Mouse (Mus musculus): ENCODE measurements around the gene Lipt1. TPM values are rescaled to one million over a fixed set of nuclear protein-coding genes. Genes with fewer than 3 reads are reported as not detected.

Gene Lipt1
- 5.0 and 6.6 TPM in 2 replicates for polyA plus RNA-seq (2015; fragmentation: Nextera tagmentation; extraction: Ambion mirVana)

- peak within 1 kb of the TSS; percentile 82 for H3K27ac ChIP-seq (ENCODE audit: low read length)
- H3K4me3 ChIP-seq (ENCODE audit: low read depth, low read length), result peak within 1 kb of the TSS; percentile 46
- peak; percentile 38; the same call in 1 of the 2 replicates for TF ChIP-seq EP300 (IDR thresholded peaks at IDR 0.05)
- TF ChIP-seq CTCF (IDR thresholded peaks at IDR 0.05), result no peak
- peak within 1 kb of the TSS; percentile 36 for H3K9ac ChIP-seq (replicated peaks; ENCODE audit: low read depth)
- peak within 1 kb of the TSS; percentile 66 for H3K4me2 ChIP-seq (replicated peaks; ENCODE audit: low read depth, low read length)
- no peaks in the 10 kb centered on the region for H3K27me3 ChIP-seq (replicated peaks; ENCODE audit: insufficient read depth, low read length)
- H3K9me3 ChIP-seq (ENCODE audit: low read length), result no peaks in the 10 kb centered on the region
- ATAC-seq, result peak; percentile 89
- peaks cover 3% of the 10 kb centered on the region; the same call in 1 of the 2 replicates for H3K4me1 ChIP-seq (ENCODE audit: insufficient read depth, low read depth, low read length)
- H3K36me3 ChIP-seq (ENCODE audit: insufficient read depth, low read length), result 0 out of 2 replicates have a peak, but pooled peaks cover 9% of the 10 kb centered on the region
- WGBS, result 5% methylated on average over 7 of the region's 7 CpGs
- peak; percentile 87 for DNase-seq (ENCODE audit: low spot score)
Observed at GRCm38 (mm10) chr1:37871704-37872103, at the start of gene Lipt1. Gene Lipt1, plus strand, starts transcription at chr1:37871738.

- TF ChIP-seq CTCF (IDR thresholded peaks at IDR 0.05), result no peak
- no peak for TF ChIP-seq EP300 (IDR thresholded peaks at IDR 0.05)
- 73% methylated on average over 2 of the region's 2 CpGs for WGBS
- H3K4me1 ChIP-seq (ENCODE audit: insufficient read depth, low read depth, low read length), result no peaks in the 10 kb centered on the region
- DNase-seq (ENCODE audit: low spot score) (no peak), ATAC-seq (no peak)
- H3K4me3 ChIP-seq (ENCODE audit: low read depth, low read length), result no peak overlapping the region
- H3K36me3 ChIP-seq (ENCODE audit: insufficient read depth, low read length), result no peaks in the 10 kb centered on the region
- H3K27me3 ChIP-seq (replicated peaks; ENCODE audit: insufficient read depth, low read length), result no peaks in the 10 kb centered on the region
- H3K9ac ChIP-seq (replicated peaks; ENCODE audit: low read depth), result no peak overlapping the region
- H3K4me2 ChIP-seq (replicated peaks; ENCODE audit: low read depth, low read length), result no peak overlapping the region
- no peak overlapping the region for H3K27ac ChIP-seq (ENCODE audit: low read length)
- no peaks in the 10 kb centered on the region for H3K9me3 ChIP-seq (ENCODE audit: low read length)
Observed at GRCm38 (mm10) chr1:37831681-37832080, 39.9 kb upstream of the Lipt1 start.

- H3K9ac ChIP-seq (replicated peaks; ENCODE audit: low read depth), result no peak overlapping the region
- H3K4me3 ChIP-seq (ENCODE audit: low read depth, low read length), result no peak overlapping the region
- H3K9me3 ChIP-seq (ENCODE audit: low read length), result no peaks in the 10 kb centered on the region
- H3K27me3 ChIP-seq (replicated peaks; ENCODE audit: insufficient read depth, low read length), result no peaks in the 10 kb centered on the region
- no peak overlapping the region for H3K4me2 ChIP-seq (replicated peaks; ENCODE audit: low read depth, low read length)
- no peaks in the 10 kb centered on the region for H3K4me1 ChIP-seq (ENCODE audit: insufficient read depth, low read depth, low read length)
- TF ChIP-seq CTCF (IDR thresholded peaks at IDR 0.05), result no peak
- no peak for TF ChIP-seq EP300 (IDR thresholded peaks at IDR 0.05)
- 62% methylated on average over 8 of the region's 8 CpGs for WGBS
- no peak for ATAC-seq
- no peaks in the 10 kb centered on the region for H3K36me3 ChIP-seq (ENCODE audit: insufficient read depth, low read length)
- DNase-seq (ENCODE audit: low spot score), result no peak
- H3K27ac ChIP-seq (ENCODE audit: low read length), result no peak overlapping the region
Observed at GRCm38 (mm10) chr1:37846878-37847277, 24.7 kb upstream of the Lipt1 start.

GRCm38 (mm10) chr1:37850696-37851095 is 20.8 kb upstream of the Lipt1 start:
- no peaks in the 10 kb centered on the region for H3K4me1 ChIP-seq (ENCODE audit: insufficient read depth, low read depth, low read length)
- H3K9ac ChIP-seq (replicated peaks; ENCODE audit: low read depth), result no peak overlapping the region
- DNase-seq (ENCODE audit: low spot score) (no peak), ATAC-seq (no peak)
- no peak overlapping the region for H3K4me3 ChIP-seq (ENCODE audit: low read depth, low read length)
- H3K27me3 ChIP-seq (replicated peaks; ENCODE audit: insufficient read depth, low read length), result no peaks in the 10 kb centered on the region
- no peaks in the 10 kb centered on the region; the same call in 1 of the 2 replicates for H3K36me3 ChIP-seq (ENCODE audit: insufficient read depth, low read length)
- 34% methylated on average over 2 of the region's 2 CpGs for WGBS
- no peak overlapping the region for H3K27ac ChIP-seq (ENCODE audit: low read length)
- TF ChIP-seq CTCF (IDR thresholded peaks at IDR 0.05) (no peak), EP300 (IDR thresholded peaks at IDR 0.05) (no peak)
- no peaks in the 10 kb centered on the region for H3K9me3 ChIP-seq (ENCODE audit: low read length)
- H3K4me2 ChIP-seq (replicated peaks; ENCODE audit: low read depth, low read length), result no peak overlapping the region

GRCm38 (mm10) chr1:37864511-37865400 is 6.8 kb upstream of the Lipt1 start:
- peak overlapping the region; percentile 69 for H3K27ac ChIP-seq (ENCODE audit: low read length)
- peak overlapping the region; percentile 53 for H3K4me3 ChIP-seq (ENCODE audit: low read depth, low read length)
- peak overlapping the region; percentile 20; the same call in 1 of the 2 replicates for H3K9ac ChIP-seq (replicated peaks; ENCODE audit: low read depth)
- no peaks in the 10 kb centered on the region; the same call in 1 of the 2 replicates for H3K27me3 ChIP-seq (replicated peaks; ENCODE audit: insufficient read depth, low read length)
- H3K9me3 ChIP-seq (ENCODE audit: low read length), result no peaks in the 10 kb centered on the region
- ATAC-seq, result peak; percentile 96
- peak; percentile 99 for DNase-seq (ENCODE audit: low spot score)
- no peaks in the 10 kb centered on the region for H3K4me1 ChIP-seq (ENCODE audit: insufficient read depth, low read depth, low read length)
- no peaks in the 10 kb centered on the region for H3K36me3 ChIP-seq (ENCODE audit: insufficient read depth, low read length)
- TF ChIP-seq EP300 (IDR thresholded peaks at IDR 0.05), result no peak
- peak; percentile 60 for TF ChIP-seq CTCF (IDR thresholded peaks at IDR 0.05)
- 2% methylated on average over 75 of the region's 90 CpGs for WGBS
- peak overlapping the region; percentile 73 for H3K4me2 ChIP-seq (replicated peaks; ENCODE audit: low read depth, low read length)

GRCm38 (mm10) chr1:37865401-37866215 is 5.9 kb upstream of the Lipt1 start:
- DNase-seq (ENCODE audit: low spot score) (peak; percentile 20), ATAC-seq (no peak)
- Histone ChIP-seq H3K27me3 (replicated peaks; ENCODE audit: insufficient read depth, low read length) (no peaks in the 10 kb centered on the region; the same call in 1 of the 2 replicates), H3K9ac (replicated peaks; ENCODE audit: low read depth) (peak overlapping the region; percentile 12; the same call in 1 of the 2 replicates), H3K4me3 (ENCODE audit: low read depth, low read length) (peak overlapping the region; percentile 53), H3K36me3 (ENCODE audit: insufficient read depth, low read length) (no peaks in the 10 kb centered on the region), H3K4me2 (replicated peaks; ENCODE audit: low read depth, low read length) (peak overlapping the region; percentile 57), H3K27ac (ENCODE audit: low read length) (peak overlapping the region; percentile 69), H3K4me1 (ENCODE audit: insufficient read depth, low read depth, low read length) (no peaks in the 10 kb centered on the region), H3K9me3 (ENCODE audit: low read length) (no peaks in the 10 kb centered on the region)
- no peak for TF ChIP-seq EP300 (IDR thresholded peaks at IDR 0.05)
- TF ChIP-seq CTCF (IDR thresholded peaks at IDR 0.05), result no peak
- WGBS, result 7% methylated on average over 23 of the region's 23 CpGs

Measured in lung, postnatal 0 days (tissue).